Mouse (Mus musculus) megakaryocyte-erythroid progenitor cell, adult 5 weeks (primary cell): ENCODE measurements around the gene Hspa1l. TPM values are rescaled to one million over a fixed set of nuclear protein-coding genes. Genes with fewer than 3 reads are reported as not detected.

Experiments
- polyA plus RNA-seq: library from polyadenylated mRNA; stranded (reverse); fragments of >175 nt; gene quantifications from 2 replicates; pipeline ENCODE4 v1.2.3, GENCODE M21; 2012

Hspa1l gene
- polyA plus RNA-seq = 0.06 TPM in 1 of 2 replicates, not detected in the other

DNA sequence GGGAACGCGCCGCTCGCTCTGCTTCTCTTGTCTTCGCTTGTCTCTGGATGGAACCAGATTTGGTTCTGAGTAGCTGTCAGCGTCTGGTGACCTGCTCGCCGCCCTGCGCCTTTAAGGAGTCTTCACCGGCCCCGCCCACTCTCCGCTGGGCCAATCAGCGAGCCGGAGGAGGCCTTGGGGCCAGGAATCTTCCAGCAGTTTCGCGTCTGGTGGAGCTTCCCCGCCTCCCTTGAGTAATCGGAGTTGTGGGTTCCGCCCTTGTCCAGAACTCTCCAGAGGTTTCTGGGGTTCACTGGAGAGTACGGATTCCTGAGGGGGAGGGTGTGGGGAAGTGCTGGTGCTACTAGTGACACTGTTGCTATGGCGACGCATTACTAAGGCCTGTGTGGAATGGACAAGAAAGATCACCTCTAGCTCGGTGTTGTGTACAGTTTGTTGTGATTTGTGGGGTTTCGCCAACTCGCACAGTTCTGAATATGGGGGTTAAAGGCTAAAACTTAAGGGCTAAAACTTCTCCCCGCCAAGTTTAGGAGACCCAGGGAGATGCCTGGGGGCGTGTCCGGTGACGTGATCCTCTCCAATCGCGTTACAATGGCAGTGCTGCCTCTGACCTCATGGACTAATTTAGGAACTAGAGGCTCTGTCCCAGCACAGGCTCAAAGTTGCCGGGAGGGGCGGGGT is at the start of gene Hspa1l, which contains the start of gene Hspa1a:
Gene Hspa1l, plus strand, starts transcription at position 635 of the 681 bp plus-strand sequence.
Gene Hspa1a, minus strand, starts transcription at position 88 of the 681 bp plus-strand sequence.

DNA sequence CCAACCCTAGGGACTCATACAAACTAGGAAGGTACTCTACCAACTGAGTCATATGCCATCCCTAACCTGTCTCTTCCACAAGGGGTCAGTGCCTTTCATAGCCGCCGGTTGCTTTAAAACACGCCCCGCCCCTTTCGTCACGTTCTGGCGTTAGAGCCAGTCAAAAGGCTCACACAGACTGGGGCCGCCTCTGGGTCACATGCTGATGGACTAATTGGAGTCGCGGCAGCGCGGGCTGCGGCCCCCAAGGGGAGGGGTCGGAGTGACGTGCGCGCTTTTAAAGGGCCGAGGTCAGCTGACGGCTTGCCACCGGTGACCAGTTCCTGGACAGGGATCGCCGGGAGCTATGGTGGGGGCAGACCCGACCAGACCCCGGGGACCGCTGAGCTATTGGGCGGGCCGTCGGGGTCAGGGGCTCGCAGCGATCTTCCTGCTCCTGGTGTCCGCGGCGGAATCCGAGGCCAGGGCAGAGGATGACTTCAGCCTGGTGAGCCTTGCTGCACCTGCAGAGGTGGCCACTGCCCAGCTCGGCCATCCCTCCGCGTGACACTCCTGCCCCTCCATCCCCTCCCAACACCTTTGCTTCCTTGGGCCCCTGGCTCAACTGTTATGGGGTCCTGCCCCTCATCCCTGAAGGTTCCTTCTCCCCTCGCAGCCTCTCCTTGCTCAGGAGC is 41.3 kb upstream of the Hspa1l start, which contains the start of gene Neu1:
Gene Neu1, plus strand, starts transcription at position 193 of the 674 bp plus-strand sequence.

DNA sequence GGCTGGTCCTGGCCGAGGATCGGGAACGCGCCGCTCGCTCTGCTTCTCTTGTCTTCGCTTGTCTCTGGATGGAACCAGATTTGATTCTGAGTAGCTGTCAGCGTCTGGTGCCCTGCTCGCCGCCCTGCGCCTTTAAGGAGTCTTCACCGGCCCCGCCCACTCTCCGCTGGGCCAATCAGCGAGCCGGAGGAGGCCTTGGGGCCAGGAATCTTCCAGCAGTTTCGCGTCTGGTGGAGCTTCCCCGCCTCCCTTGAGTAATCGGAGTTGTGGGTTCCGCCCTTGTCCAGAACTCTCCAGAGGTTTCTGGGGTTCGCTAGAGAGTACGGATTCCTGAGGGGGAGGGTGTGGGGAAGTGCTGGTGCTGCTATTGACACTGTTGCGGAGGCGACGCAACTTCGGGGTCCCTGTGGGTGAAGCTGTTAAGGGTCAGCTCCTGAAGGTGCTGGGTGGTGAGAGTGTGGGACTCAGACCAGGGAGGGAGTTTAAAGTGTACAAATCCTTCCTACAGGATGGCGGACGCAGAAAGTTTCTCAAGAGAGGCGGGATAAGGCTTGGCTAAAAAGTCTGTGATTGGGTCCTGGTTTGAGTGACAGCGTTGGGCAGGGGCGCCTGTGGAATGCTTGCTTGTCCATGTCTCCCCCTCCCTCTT is 13.2 kb upstream of the Hspa1l start, which contains the start of gene Hspa1b:
Gene Hspa1b, minus strand, starts transcription at position 109 of the 649 bp plus-strand sequence.

DNA sequence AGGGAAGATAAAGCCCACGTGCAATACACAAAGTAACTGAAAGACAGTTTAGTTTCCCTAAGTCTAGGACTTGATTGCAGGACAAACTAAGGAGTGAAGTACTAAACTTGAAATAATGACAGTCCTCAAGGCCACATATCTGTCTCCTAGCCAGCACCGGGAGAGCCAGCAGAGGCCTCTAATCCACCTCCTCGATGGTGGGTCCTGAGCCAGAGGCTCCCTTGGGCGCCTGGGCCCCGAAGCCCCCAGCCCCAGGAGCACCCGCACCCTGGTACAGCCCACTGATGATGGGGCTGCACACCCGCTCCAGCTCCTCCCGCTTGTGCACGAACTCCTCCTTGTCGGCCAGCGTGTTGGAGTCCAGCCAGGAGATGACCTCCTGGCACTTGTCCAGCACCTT is 2.7 kb upstream of the Hspa1l start, which contains the start of gene Gm20481:
Gene Gm20481, plus strand, starts transcription at position 91 of the 400 bp plus-strand sequence.

DNA sequence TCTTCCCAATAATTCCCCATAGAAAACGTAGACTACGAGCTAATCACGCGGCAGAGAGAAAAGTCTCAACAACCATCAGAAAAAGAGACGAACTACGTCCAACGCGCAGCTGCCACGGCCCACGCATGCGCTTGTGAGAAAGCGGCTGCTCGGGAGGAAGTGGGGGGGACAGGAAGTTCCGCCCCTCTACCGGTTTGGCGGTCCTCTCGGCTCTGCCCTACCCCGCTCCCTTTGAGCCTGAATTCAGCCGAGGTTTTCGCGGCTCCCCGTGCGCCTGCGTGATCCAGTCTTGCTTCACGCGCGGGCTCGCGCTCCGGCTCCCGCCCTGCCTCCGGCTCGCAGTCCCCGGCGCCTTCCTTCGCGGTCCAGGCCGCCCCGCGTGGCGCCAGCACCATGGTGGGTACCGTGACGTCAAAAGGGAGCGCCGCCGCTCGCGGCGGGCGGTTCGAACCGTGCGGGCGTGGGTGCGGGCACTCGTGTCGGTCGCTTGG is 9.2 kb downstream of the Hspa1l start, which contains the start of gene Lsm2:
Gene Lsm2, plus strand, starts transcription at position 173 of the 491 bp plus-strand sequence.

DNA sequence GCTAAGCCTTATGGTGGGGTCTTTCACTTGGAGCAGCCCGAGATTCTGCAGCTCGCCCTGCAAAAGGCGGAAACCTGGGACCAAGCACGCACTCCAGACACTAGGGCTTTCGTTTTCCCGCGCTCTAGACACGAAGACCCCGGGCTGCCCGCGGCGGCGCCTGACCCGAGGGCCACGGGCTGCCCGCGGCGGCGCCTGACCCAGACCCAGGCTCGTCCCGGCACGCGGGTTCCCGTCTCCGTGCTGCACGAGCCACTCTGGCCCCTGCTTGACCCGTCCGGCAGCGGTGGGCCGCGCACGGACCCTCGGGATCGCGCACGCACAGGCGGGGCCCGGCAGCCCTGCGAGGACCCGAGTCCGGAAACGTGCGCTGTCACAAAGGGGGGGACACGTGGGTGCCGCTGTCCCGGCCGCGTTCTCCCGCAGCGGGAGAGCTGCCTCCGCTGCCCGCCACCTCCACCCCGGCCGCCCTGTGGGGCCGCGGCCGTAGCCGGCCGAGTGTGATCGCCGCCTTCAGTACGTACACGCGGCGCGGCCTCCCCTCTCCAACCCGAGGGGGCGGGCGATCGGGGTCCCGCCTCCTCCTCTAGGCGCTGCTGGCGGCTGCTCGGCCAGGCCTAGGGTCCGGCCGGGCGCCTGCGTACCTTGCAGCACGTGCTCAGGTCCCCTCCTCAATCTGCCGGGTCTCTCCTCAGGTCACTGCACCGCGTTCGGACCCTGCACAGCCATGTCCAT is 28.4 kb downstream of the Hspa1l start, which contains the start of gene Vars:
Gene Vars, plus strand, starts transcription at position 271 of the 735 bp plus-strand sequence.

DNA sequence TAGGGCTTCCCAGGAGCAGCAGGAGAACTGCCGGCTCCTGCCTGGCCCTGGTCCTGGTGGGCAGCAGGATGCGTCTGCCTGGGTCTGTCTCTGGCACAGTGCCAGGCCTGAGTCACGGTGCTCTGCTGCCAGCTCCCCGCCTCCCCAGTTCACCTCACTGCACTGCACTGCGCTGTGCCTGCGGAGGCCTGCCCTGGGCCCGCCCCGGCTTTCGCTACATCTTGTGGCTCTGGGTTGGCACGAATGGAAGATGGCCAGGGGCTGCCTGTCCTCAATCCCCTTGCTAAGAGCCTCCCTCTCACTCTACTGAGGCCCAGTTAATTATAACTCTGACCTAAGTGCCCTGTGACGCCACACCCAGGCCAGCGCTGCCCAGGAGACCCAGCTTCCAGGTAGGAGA is 43.9 kb downstream of the Hspa1l start, which contains the start of gene Vwa7:
Gene Vwa7, plus strand, starts transcription at position 204 of the 400 bp plus-strand sequence.

DNA sequence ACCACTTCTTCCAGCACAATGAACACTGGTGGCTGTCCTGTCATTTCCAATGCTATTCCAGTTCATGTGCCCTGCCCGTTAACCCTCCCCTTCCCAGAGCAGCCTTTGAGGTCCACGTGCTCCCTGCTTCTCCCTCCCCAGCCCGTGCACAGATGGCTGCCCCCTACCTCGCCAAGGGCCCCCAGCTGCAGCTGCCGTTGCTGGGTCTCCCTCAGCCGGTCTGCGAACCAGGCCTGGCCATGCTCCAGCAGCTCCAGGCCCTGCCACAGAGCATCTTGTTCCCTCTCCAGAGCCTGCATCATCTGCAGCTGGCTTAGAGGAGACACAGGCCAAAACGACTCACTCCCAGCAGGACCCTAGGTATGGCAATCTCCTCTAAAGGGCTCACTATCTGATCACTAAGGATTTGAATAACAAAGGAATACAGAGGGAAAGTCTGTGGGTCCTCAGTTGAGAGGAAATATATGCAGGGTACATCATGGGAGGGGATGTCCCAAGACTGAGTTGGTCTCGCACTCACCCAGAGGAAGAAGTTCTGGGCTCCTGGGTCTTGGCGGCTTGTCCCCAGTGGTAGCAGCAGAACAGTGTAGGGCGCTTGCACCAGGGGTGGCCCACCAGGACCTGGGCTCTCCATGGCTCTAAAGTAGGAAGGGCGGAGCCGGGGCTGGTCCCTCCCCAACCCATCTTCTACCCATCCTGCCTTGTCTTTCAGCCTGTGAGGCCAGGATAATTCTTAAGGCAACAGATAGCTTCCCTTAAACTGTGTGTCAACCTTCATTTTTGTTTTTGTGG is 55.0 kb downstream of the Hspa1l start, which contains the start of gene Sapcd1:
Gene Sapcd1, minus strand, starts transcription at position 740 of the 792 bp plus-strand sequence.

Other genes starting within 250 kb of the Hspa1l start
- gene C4b, start 228.8 kb upstream of the Hspa1l start, polyA plus RNA-seq = 0.17 and 0.61 TPM in 2 replicates
- gene Cyp21a1, start 168.1 kb upstream of the Hspa1l start, polyA plus RNA-seq = not detected in 2 replicates
- gene Stk19, start 135.8 kb upstream of the Hspa1l start, polyA plus RNA-seq = 65.1 and 75.3 TPM in 2 replicates
- gene Dxo, start 135.7 kb upstream of the Hspa1l start, polyA plus RNA-seq = 106 TPM in 2 replicates
- 63.8 and 69.0 TPM in 2 replicates for gene Skiv2l, start 122.5 kb upstream of the Hspa1l start, polyA plus RNA-seq
- gene Nelfe, start 122.3 kb upstream of the Hspa1l start, polyA plus RNA-seq = 308 and 315 TPM in 2 replicates
- gene Cfb, start 110.2 kb upstream of the Hspa1l start, polyA plus RNA-seq = 0.13 TPM in 1 of 2 replicates, not detected in the other
- 51.5 and 66.6 TPM in 2 replicates for gene Zbtb12, start 93.2 kb upstream of the Hspa1l start, polyA plus RNA-seq
- gene Gm20547, start 90.7 kb upstream of the Hspa1l start, polyA plus RNA-seq = not detected in 2 replicates
- gene C2, start 74.4 kb upstream of the Hspa1l start, polyA plus RNA-seq = 2.0 and 2.3 TPM in 2 replicates
- 441 and 469 TPM in 2 replicates for gene Ehmt2, start 74.2 kb upstream of the Hspa1l start, polyA plus RNA-seq
- gene Slc44a4, start 58.2 kb upstream of the Hspa1l start, polyA plus RNA-seq = not detected in 2 replicates
- gene Neu1, start 41.5 kb upstream of the Hspa1l start, polyA plus RNA-seq = 52.4 and 79.9 TPM in 2 replicates
- 425 and 1,961 TPM in 2 replicates for gene Hspa1b, start 13.5 kb upstream of the Hspa1l start, polyA plus RNA-seq
- gene Gm20481, start 2.8 kb upstream of the Hspa1l start, polyA plus RNA-seq = 0.52 TPM in 1 of 2 replicates, not detected in the other
- gene Hspa1a, start 547 bp upstream of the Hspa1l start, polyA plus RNA-seq = 239 and 1,296 TPM in 2 replicates
- 154 and 167 TPM in 2 replicates for gene Lsm2, start 9.2 kb downstream of the Hspa1l start, polyA plus RNA-seq
- 841 and 875 TPM in 2 replicates for gene Vars, start 28.3 kb downstream of the Hspa1l start, polyA plus RNA-seq
- gene Vwa7, start 43.9 kb downstream of the Hspa1l start, polyA plus RNA-seq = 0.24 and 0.38 TPM in 2 replicates
- gene Sapcd1, start 55.3 kb downstream of the Hspa1l start, polyA plus RNA-seq = 6.0 and 11.9 TPM in 2 replicates
- gene Msh5, start 74.0 kb downstream of the Hspa1l start, polyA plus RNA-seq = 3.4 and 5.4 TPM in 2 replicates
- gene Clic1, start 77.3 kb downstream of the Hspa1l start, polyA plus RNA-seq = 109 and 129 TPM in 2 replicates
- gene Ddah2, start 86.3 kb downstream of the Hspa1l start, polyA plus RNA-seq = 33.8 and 58.4 TPM in 2 replicates
- gene Ly6g6c, start 92.7 kb downstream of the Hspa1l start, polyA plus RNA-seq = 0.09 TPM in 1 of 2 replicates, not detected in the other
- 0.04 TPM in 1 of 2 replicates, not detected in the other for gene Mpig6b, start 93.5 kb downstream of the Hspa1l start, polyA plus RNA-seq
- not detected in 2 replicates for gene Ly6g6e, start 104.2 kb downstream of the Hspa1l start, polyA plus RNA-seq
- gene Ly6g6d, start 105.4 kb downstream of the Hspa1l start, polyA plus RNA-seq = 0.26 TPM in 1 of 2 replicates, not detected in the other
- gene Ly6g6f, start 112.9 kb downstream of the Hspa1l start, polyA plus RNA-seq = 0.06 and 0.28 TPM in 2 replicates
- 118 and 123 TPM in 2 replicates for gene Abhd16a, start 116.6 kb downstream of the Hspa1l start, polyA plus RNA-seq
- gene Ly6g5c, start 135.6 kb downstream of the Hspa1l start, polyA plus RNA-seq = not detected in 2 replicates
- 0.45 and 0.69 TPM in 2 replicates for gene Ly6g5b, start 142.7 kb downstream of the Hspa1l start, polyA plus RNA-seq
- 73.8 and 84.9 TPM in 2 replicates for gene Gpank1, start 148.8 kb downstream of the Hspa1l start, polyA plus RNA-seq
- 77.7 and 78.6 TPM in 2 replicates for gene Csnk2b, start 149.3 kb downstream of the Hspa1l start, polyA plus RNA-seq
- 4.1 and 4.4 TPM in 2 replicates for gene D17H6S53E, start 153.7 kb downstream of the Hspa1l start, polyA plus RNA-seq
- gene Apom, start 159.3 kb downstream of the Hspa1l start, polyA plus RNA-seq = 0.37 and 0.84 TPM in 2 replicates
- gene Bag6, start 162.5 kb downstream of the Hspa1l start, polyA plus RNA-seq = 683 and 812 TPM in 2 replicates
- 1,479 and 1,500 TPM in 2 replicates for gene Prrc2a, start 192.2 kb downstream of the Hspa1l start, polyA plus RNA-seq
- 3.5 and 4.0 TPM in 2 replicates for gene Aif1, start 203.4 kb downstream of the Hspa1l start, polyA plus RNA-seq
- gene Lst1, start 215.7 kb downstream of the Hspa1l start, polyA plus RNA-seq = 3.8 and 6.6 TPM in 2 replicates
- gene Ltb, start 221.7 kb downstream of the Hspa1l start, polyA plus RNA-seq = 14.0 and 15.6 TPM in 2 replicates
- gene Tnf, start 229.3 kb downstream of the Hspa1l start, polyA plus RNA-seq = 12.8 and 21.1 TPM in 2 replicates
- 0.10 and 0.22 TPM in 2 replicates for gene Lta, start 232.6 kb downstream of the Hspa1l start, polyA plus RNA-seq
- gene Gm16181, start 248.1 kb downstream of the Hspa1l start, polyA plus RNA-seq = not detected in 2 replicates